Mouse (Mus musculus): Measurements from ENCODE around the gene Rasgef1a. TPM values are rescaled to one million over a fixed set of nuclear protein-coding genes. Genes with fewer than 3 reads are reported as not detected.

The Rasgef1a gene
- total and polyA plus RNA-seq, 3 experiments, result 0.04 to 0.19 TPM; not detected in 1

DNA sequence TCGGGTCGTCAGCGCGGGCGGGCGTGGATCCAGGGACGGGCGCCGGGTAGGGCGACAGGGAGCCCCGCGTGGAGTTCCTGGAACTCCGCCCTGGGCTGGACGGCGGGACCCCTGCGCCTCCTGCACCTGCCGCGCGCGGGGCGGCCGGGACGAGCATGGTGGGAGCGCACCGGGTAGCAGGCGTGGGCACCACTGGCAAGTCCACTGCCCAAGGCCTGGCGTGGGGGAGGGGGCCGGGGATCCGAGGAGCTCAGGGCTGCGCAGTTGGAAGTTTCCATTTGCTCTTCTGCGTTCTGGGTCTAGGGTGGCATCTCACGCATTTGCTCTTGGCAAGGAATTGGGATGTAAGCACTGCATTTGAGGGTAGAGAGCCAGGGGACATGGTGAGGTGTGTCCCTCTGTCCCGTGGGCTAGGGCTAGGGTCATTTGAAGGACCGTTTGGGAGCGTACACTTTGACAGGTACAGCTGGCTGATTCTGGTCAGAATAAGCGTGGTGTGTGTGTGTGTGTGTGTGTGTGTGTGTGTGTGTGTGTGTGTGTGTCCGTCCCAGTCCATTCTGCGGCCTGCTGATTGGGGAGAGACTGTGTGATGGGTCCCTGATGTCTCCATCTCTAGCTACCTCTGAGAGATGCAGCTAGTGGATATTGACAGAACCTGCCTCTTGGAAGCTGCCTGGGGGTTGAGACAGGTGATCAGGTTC lies 528 bp downstream of the Rasgef1a start:
- H3K79me2 ChIP-seq (ENCODE audit: control insufficient read depth, insufficient read depth, low read length, poor library complexity), result no peaks in the 10 kb centered on the region
- H3K36me3 ChIP-seq (ENCODE audit: control insufficient read depth in 1 of 2, insufficient read depth in 2 of 2, low read length in 2 of 2), result no peaks in the 10 kb centered on the region
- TF ChIP-seq NELFE (IDR thresholded peaks at IDR 0.05; ENCODE audit: low read depth, low read length), result no peak
- TF ChIP-seq MAFK (IDR thresholded peaks at IDR 0.05; ENCODE audit: borderline replicate concordance, low read depth, low read length), result no peak
- TF ChIP-seq E2F4 (IDR thresholded peaks at IDR 0.05; ENCODE audit: borderline replicate concordance, low read depth, low read length), result no peak
- no peak for TF ChIP-seq MAZ (IDR thresholded peaks at IDR 0.05; ENCODE audit: low read depth, low read length)
- TF ChIP-seq GABPA (IDR thresholded peaks at IDR 0.05; ENCODE audit: low read depth, low read length), result no peak
- no peak for TF ChIP-seq USF2 (IDR thresholded peaks at IDR 0.05; ENCODE audit: borderline replicate concordance in 1 of 2, insufficient read depth in 1 of 2, low read depth in 1 of 2, low read length in 2 of 2)
- no peak for TF ChIP-seq MEF2A (IDR thresholded peaks at IDR 0.05; ENCODE audit: extremely low read depth, insufficient replicate concordance, low read depth, low read length, poor library complexity, severe bottlenecking)
- TF ChIP-seq SMC3 (IDR thresholded peaks at IDR 0.05; ENCODE audit: low read depth, low read length), result no peak
- TF ChIP-seq ZMIZ1 (IDR thresholded peaks at IDR 0.05; ENCODE audit: low read depth, low read length), result no peak
- TF ChIP-seq ZKSCAN1 (IDR thresholded peaks at IDR 0.05; ENCODE audit: low read depth, low read length), result no peak
- TF ChIP-seq USF1 (IDR thresholded peaks at IDR 0.05; ENCODE audit: low read depth, low read length), result no peak
- TF ChIP-seq TBP (IDR thresholded peaks at IDR 0.05; ENCODE audit: low read depth, low read length), result no peak
- no peak for TF ChIP-seq ETS1 (IDR thresholded peaks at IDR 0.05; ENCODE audit: low read depth, low read length)
- TF ChIP-seq JUND (IDR thresholded peaks at IDR 0.05; ENCODE audit: low read depth, low read length), result no peak
- TF ChIP-seq TCF12 (IDR thresholded peaks at IDR 0.05; ENCODE audit: low read depth, low read length), result no peak
- no peaks in the 10 kb centered on the region for H3K27me3 ChIP-seq (ENCODE audit: control insufficient read depth in 1 of 2, insufficient read depth in 2 of 2, low read length in 2 of 2)
- no peaks in the 10 kb centered on the region for H3K9me3 ChIP-seq (replicated peaks; ENCODE audit: insufficient read depth, low read length)
- no peak overlapping the region for H3K27ac ChIP-seq (ENCODE audit: control insufficient read depth, low read depth, low read length)
- DNase-seq (ENCODE audit: low read depth, low spot score), result no peak
- no peak overlapping the region for H3K9ac ChIP-seq (ENCODE audit: control insufficient read depth, low read depth, low read length, poor library complexity, severe bottlenecking)
- H3K4me3 ChIP-seq (ENCODE audit: control insufficient read depth in 1 of 2, insufficient read depth in 1 of 2, low read depth in 2 of 2, low read length in 2 of 2), result no peak overlapping the region
- H3K4me1 ChIP-seq (ENCODE audit: control insufficient read depth in 1 of 2, insufficient read depth in 2 of 2, low read length in 2 of 2), result no peaks in the 10 kb centered on the region

DNA sequence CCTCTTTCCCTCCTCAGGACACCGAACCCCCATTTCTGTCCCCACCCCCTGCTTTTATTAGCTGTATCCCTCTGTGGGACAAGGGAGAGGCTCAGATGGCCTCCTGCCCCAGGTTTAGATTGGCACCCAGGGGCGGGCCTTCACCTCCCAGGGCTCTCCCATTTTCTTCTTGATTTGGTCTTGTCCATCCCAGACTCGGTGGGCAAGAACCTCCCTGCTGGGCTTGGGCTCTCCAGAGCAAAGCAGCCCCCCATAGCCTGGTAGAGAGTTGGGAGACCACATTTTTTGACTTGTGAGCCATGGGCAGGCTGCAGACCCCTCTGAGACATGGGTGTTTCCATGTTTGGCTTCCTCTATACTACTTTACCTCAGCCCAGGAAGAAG lies 1.1 kb downstream of the Rasgef1a start:
- H3K9ac ChIP-seq (ENCODE audit: control insufficient read depth, low read depth, low read length, poor library complexity, severe bottlenecking), result no peak overlapping the region
- DNase-seq (ENCODE audit: low read depth, low spot score), result no peak
- TF ChIP-seq TBP (IDR thresholded peaks at IDR 0.05; ENCODE audit: low read depth, low read length) (no peak), POLR2AphosphoS2 (IDR thresholded peaks at IDR 0.05; ENCODE audit: low read length) (no peak), MXI1 (IDR thresholded peaks at IDR 0.05; ENCODE audit: low read depth, low read length) (no peak), RAD21 (IDR thresholded peaks at IDR 0.05; ENCODE audit: low read depth, low read length) (no peak), E2F4 (IDR thresholded peaks at IDR 0.05; ENCODE audit: borderline replicate concordance, low read depth, low read length) (no peak), USF2 (IDR thresholded peaks at IDR 0.05; ENCODE audit: borderline replicate concordance in 1 of 2, insufficient read depth in 1 of 2, low read depth in 1 of 2, low read length in 2 of 2) (no peak), MYC (IDR thresholded peaks at IDR 0.05; ENCODE audit: low read depth, low read length) (no peak), NRF1 (IDR thresholded peaks at IDR 0.05; ENCODE audit: insufficient read depth, low read depth, low read length, poor library complexity, severe bottlenecking) (no peak), JUND (IDR thresholded peaks at IDR 0.05; ENCODE audit: low read depth, low read length) (no peak), EP300 (IDR thresholded peaks at IDR 0.05; ENCODE audit: low read depth in 1 of 2, low read length in 2 of 2) (no peak)
- no peaks in the 10 kb centered on the region for H3K9me3 ChIP-seq (replicated peaks; ENCODE audit: insufficient read depth, low read length)
- H3K27ac ChIP-seq (ENCODE audit: control insufficient read depth, low read depth, low read length), result no peak overlapping the region
- H3K27me3 ChIP-seq (ENCODE audit: control insufficient read depth in 1 of 2, insufficient read depth in 2 of 2, low read length in 2 of 2), result no peaks in the 10 kb centered on the region
- H3K36me3 ChIP-seq (ENCODE audit: control insufficient read depth in 1 of 2, insufficient read depth in 2 of 2, low read length in 2 of 2), result no peaks in the 10 kb centered on the region
- H3K4me3 ChIP-seq (ENCODE audit: control insufficient read depth in 1 of 2, insufficient read depth in 1 of 2, low read depth in 2 of 2, low read length in 2 of 2), result no peak overlapping the region
- H3K79me2 ChIP-seq (ENCODE audit: control insufficient read depth, insufficient read depth, low read length, poor library complexity), result no peaks in the 10 kb centered on the region
- no peaks in the 10 kb centered on the region for H3K4me1 ChIP-seq (ENCODE audit: control insufficient read depth in 1 of 2, insufficient read depth in 2 of 2, low read length in 2 of 2)
